In genomic region chr2:7235059-7235741, GRCm38 (mm10) we compare ENCODE assay signal across 30 mouse cellular contexts.
DNase-seq lines count a peak whose midpoint lies in the region; ATAC-seq and TF ChIP-seq lines count a peak whose summit lies in the region.
"Had no signal": no experiment of that assay in that cellular context is flagged by ENCODE, and none has a peak within 500 bp of the region (broad histone marks: within the 10 kb centered on the region; RNA-seq: fewer than 3 reads in every experiment).

No protein-coding gene starts in this region.

- H3K27ac ChIP-seq in forebrain, postnatal 0 days (ENCODE audit: low read depth, low read length), result 0 out of 2 replicates have a peak overlapping the region, but pooled peaks have one; percentile 29
- H3K27ac ChIP-seq: embryonic facial prominence, embryonic 12.5 days; hindbrain, embryonic 10.5 days; hindbrain, postnatal 0 days; limb, embryonic 12.5 days; midbrain, embryonic 12.5 days; neural tube, embryonic 15.5 days had no signal

- peak; percentile 66 to 72 for DNase-seq in frontal cortex, adult 2 months (ENCODE audit: extremely low spot score in 1 of 2, low spot score in 1 of 2)
- DNase-seq in frontal cortex, postnatal 25 days (ENCODE audit: low spot score in 2 of 2), result no peak
- DNase-seq in right cerebral cortex, adult 18-20 months, result peak; percentile 62
- DNase-seq in right cerebral cortex, postnatal 14 days, result no peak
- no peak for DNase-seq in forebrain, postnatal 0 days
- no peak for DNase-seq in lung, postnatal 4 days
- DNase-seq in MN1 (ENCODE audit: low spot score), result no peak
- DNase-seq: adrenal gland, adult 2 months; B cell, adult 2 months; cerebellum, adult 18-20 months; cerebellum, postnatal 14 days; gastrocnemius, postnatal 25 days; heart, adult 18-20 months; heart, postnatal 10 days; kidney, postnatal 25 days; liver, postnatal 0 days; thymus, postnatal 25 days had no signal

- H3K27me3 ChIP-seq in forebrain, postnatal 0 days (ENCODE audit: insufficient read depth, low read length), result no peaks in the 10 kb centered on the region
- H3K27me3 ChIP-seq: CH12.LX; embryonic facial prominence, embryonic 12.5 days; heart, embryonic 12.5 days; limb, embryonic 12.5 days; midbrain, embryonic 12.5 days; neural tube, embryonic 15.5 days had no signal

- no peaks in the 10 kb centered on the region for H3K9me3 ChIP-seq in forebrain, postnatal 0 days (ENCODE audit: low read length)
- H3K9me3 ChIP-seq: embryonic facial prominence, embryonic 12.5 days; G1E; heart, embryonic 12.5 days; hindbrain, embryonic 10.5 days; limb, embryonic 12.5 days; midbrain, embryonic 12.5 days; neural tube, embryonic 15.5 days had no signal

- peak; percentile 55 for ATAC-seq in forebrain, postnatal 0 days
- ATAC-seq: hindbrain, postnatal 0 days; intestine, embryonic 16.5 days; liver, postnatal 0 days; lung, postnatal 0 days had no signal

- no peak overlapping the region for H3K9ac ChIP-seq in forebrain, postnatal 0 days
- H3K9ac ChIP-seq: embryonic facial prominence, embryonic 12.5 days; heart, embryonic 12.5 days; limb, embryonic 12.5 days; liver, postnatal 0 days; midbrain, embryonic 12.5 days; neural tube, embryonic 15.5 days had no signal

- no peak overlapping the region for H3K4me2 ChIP-seq in forebrain, postnatal 0 days (ENCODE audit: low read depth)
- H3K4me2 ChIP-seq: embryonic facial prominence, embryonic 12.5 days; heart, embryonic 12.5 days; limb, embryonic 12.5 days; liver, embryonic 11.5 days; midbrain, embryonic 12.5 days; neural tube, embryonic 15.5 days had no signal

- no peak overlapping the region for H3K4me3 ChIP-seq in forebrain, postnatal 0 days (ENCODE audit: low read depth, low read length)
- H3K4me3 ChIP-seq: embryonic facial prominence, embryonic 12.5 days; erythroblast, embryonic 14.5 days; heart, embryonic 12.5 days; hindbrain, embryonic 10.5 days; limb, embryonic 12.5 days; midbrain, embryonic 12.5 days; neural tube, embryonic 15.5 days had no signal

- WGBS in forebrain, postnatal 0 days, result 52% methylated on average over 4 of the region's 4 CpGs

- no peaks in the 10 kb centered on the region for H3K36me3 ChIP-seq in forebrain, postnatal 0 days (ENCODE audit: insufficient read depth)
- H3K36me3 ChIP-seq: embryonic facial prominence, embryonic 12.5 days; G1E; heart, embryonic 12.5 days; hindbrain, embryonic 10.5 days; limb, embryonic 12.5 days; midbrain, embryonic 12.5 days; neural tube, embryonic 15.5 days had no signal

- no peak for TF ChIP-seq CTCF in forebrain, postnatal 0 days (IDR thresholded peaks at IDR 0.05; ENCODE audit: low read depth)

- peaks cover 6% of the 10 kb centered on the region; the same call in 1 of the 2 replicates for H3K4me1 ChIP-seq in forebrain, postnatal 0 days (ENCODE audit: insufficient read depth)
- H3K4me1 ChIP-seq: embryonic facial prominence, embryonic 12.5 days; heart, embryonic 12.5 days; hindbrain, embryonic 10.5 days; limb, embryonic 12.5 days; midbrain, embryonic 12.5 days; neural tube, embryonic 15.5 days had no signal

Comparison
In these comparisons a context has a peak if more than half of its experiments do, and no peak if none do; other contexts are left out.
1. DNase-seq: peak in frontal cortex, adult 2 months (2 of 2) and right cerebral cortex, adult 18-20 months (single experiment); none in frontal cortex, postnatal 25 days (0 of 2), right cerebral cortex, postnatal 14 days (single experiment), forebrain, postnatal 0 days (single experiment), lung, postnatal 4 days (0 of 2) and MN1 (single experiment).